Mouse (Mus musculus) CH12.LX (cell line): ENCODE data around the gene Max.

Experiments used
- CTCF ChIP-seq, 2 experiments: IDR thresholded peaks in 1 of 2; conservative IDR thresholded peaks in 1 of 2; 2 replicates each; pipeline ENCODE4 v1.5.1; 2011 to 2012; ENCODE audit warnings: low read depth in 2 of 2, low read length in 2 of 2, improper control_type of control experiment in 1 of 2, inconsistent platforms in 1 of 2, mild to moderate bottlenecking in 1 of 2, moderate library complexity in 1 of 2
- KAT2A ChIP-seq: IDR thresholded peaks from 2 replicates; pipeline ENCODE4 v1.6.1; 2012; ENCODE audit warnings: low read length, improper control_type of control experiment, inconsistent platforms; ENCODE audit not compliant: insufficient replicate concordance
- MAFK ChIP-seq: IDR thresholded peaks from 2 replicates; pipeline ENCODE4 v1.6.1; 2011; ENCODE audit warnings: low read length, improper control_type of control experiment; ENCODE audit not compliant: insufficient replicate concordance
- PAX5 ChIP-seq: IDR thresholded peaks from 2 replicates; pipeline ENCODE4 v1.6.1; 2012; ENCODE audit warnings: low read length, inconsistent platforms, mixed read lengths
- POLR2A ChIP-seq: IDR thresholded peaks from 2 replicates; pipeline ENCODE4 v1.6.1; 2011; ENCODE audit warnings: low read depth, mild to moderate bottlenecking, improper control_type of control experiment, low read length
- RAD21 ChIP-seq: IDR thresholded peaks from 2 replicates; pipeline ENCODE4 v1.6.1; 2011; ENCODE audit warnings: low read depth, mild to moderate bottlenecking, low read length, improper control_type of control experiment, moderate library complexity
- TCF12 ChIP-seq: IDR thresholded peaks from 2 replicates; pipeline ENCODE4 v1.6.1; 2014; ENCODE audit warnings: low read depth, mild to moderate bottlenecking, inconsistent platforms, low read length, improper control_type of control experiment
- USF2 ChIP-seq: conservative IDR thresholded peaks from 2 replicates; pipeline ENCODE4 v1.6.1; 2011; ENCODE audit warnings: low read depth, low read length, improper control_type of control experiment
- ZKSCAN1 ChIP-seq: IDR thresholded peaks from 2 replicates; pipeline ENCODE4 v1.6.1; 2012; ENCODE audit warnings: low read depth, inconsistent platforms, low read length, improper control_type of control experiment, borderline replicate concordance
- ZMIZ1 ChIP-seq: IDR thresholded peaks from 2 replicates; pipeline ENCODE4 v1.6.1; 2012; ENCODE audit warnings: low read depth, mild to moderate bottlenecking, inconsistent platforms, low read length, improper control_type of control experiment

DNA sequence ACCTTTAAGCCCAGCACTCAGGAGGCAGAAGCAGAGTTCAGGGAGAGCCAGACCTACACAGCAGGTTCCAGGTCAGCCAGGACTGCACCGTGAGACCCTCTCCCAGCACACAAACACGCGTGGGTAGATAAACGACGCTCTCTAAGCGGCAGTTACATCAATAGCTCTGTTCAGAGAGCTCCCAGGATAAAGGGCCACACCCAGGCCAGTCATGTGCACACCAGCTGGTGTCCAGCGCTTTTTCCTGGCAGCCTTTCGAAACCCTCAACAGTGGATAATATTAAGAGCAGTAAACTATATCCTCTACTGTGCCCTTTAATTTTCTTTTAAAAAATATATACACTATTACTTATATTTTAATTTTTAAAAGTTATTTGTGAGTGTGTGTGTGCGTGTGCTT lies 49.8 kb downstream of the Max start:
- TF ChIP-seq KAT2A: no peak
- no peak for TF ChIP-seq ZKSCAN1
- TF ChIP-seq POLR2A: no peak
- TF ChIP-seq USF2: no peak
- TF ChIP-seq TCF12: no peak
- TF ChIP-seq MAFK: no peak
- no peak for TF ChIP-seq CTCF (conservative IDR thresholded peaks at IDR 0.05 in 1 of 2, IDR thresholded peaks at IDR 0.05 in 1 of 2; ENCODE audit: low read depth in 2 of 2, low read length in 2 of 2)
- no peak for TF ChIP-seq ZMIZ1
- TF ChIP-seq RAD21: no peak
- TF ChIP-seq PAX5: no peak
